Mouse (Mus musculus) cerebellum, adult 2 months (tissue): ENCODE measurements around the gene Fam24b. TPM values are rescaled to one million over a fixed set of nuclear protein-coding genes. Genes with fewer than 3 reads are reported as not detected.
A peak's percentile ranks its signal among the peaks of the same experiment; 100 is the strongest.

Experiments used
- DNase-seq, 2 experiments: peaks; one replicate each; pipeline ENCODE4 v3.0.0; 2021
- H3K27ac ChIP-seq: fragments of 200-500 bp; 2 replicates; pipeline ENCODE4 v1.5.1; 2012; ENCODE audit warnings: low read length, control low read depth, inconsistent platforms; ENCODE audit not compliant: insufficient read depth
- H3K27me3 ChIP-seq: fragments of 200-500 bp; 2 replicates; pipeline ENCODE4 v1.6.1; 2012; ENCODE audit warnings: inconsistent platforms, mild to moderate bottlenecking, low read length, moderate library complexity; ENCODE audit not compliant: control insufficient read depth, insufficient read depth
- H3K4me1 ChIP-seq: fragments of 200-500 bp; 2 replicates; pipeline ENCODE4 v1.6.1; 2011; ENCODE audit warnings: low read length; ENCODE audit not compliant: control insufficient read depth, insufficient read depth
- H3K4me3 ChIP-seq: fragments of 200-500 bp; replicated peaks from 2 replicates; pipeline ENCODE3; 2011; ENCODE audit warnings: mild to moderate bottlenecking, low read depth, low read length, control low read depth; ENCODE audit not compliant: insufficient read depth
- CTCF ChIP-seq: fragments of 200-500 bp; IDR thresholded peaks from 2 replicates; pipeline ENCODE4 v1.5.1; 2011; ENCODE audit warnings: low read depth, mild to moderate bottlenecking, control low read depth, low read length, moderate library complexity, borderline replicate concordance; ENCODE audit not compliant: insufficient read depth
- POLR2A ChIP-seq: fragments of 200-500 bp; IDR thresholded peaks from 2 replicates; pipeline ENCODE4 v1.6.1; 2011; ENCODE audit warnings: low read length, control low read depth, borderline replicate concordance; ENCODE audit not compliant: insufficient read depth
- WGBS: fragments of 180-500 bp; shearing (Covaris S2); methylation state at CpG from one replicate; pipeline ENCODE4 v1.1.7; 2018; 5-methylcytosine and 5-hydroxymethylcytosine counted together
- polyA plus RNA-seq: library from polyadenylated mRNA; depleted of rRNA; stranded (reverse); fragments of >200 nt; gene quantifications from 2 replicates; pipeline ENCODE4 v1.2.3, GENCODE M21; 2012; rRNA removed

The Fam24b gene
- polyA plus RNA-seq = 0.60 and 0.70 TPM in 2 replicates

DNA sequence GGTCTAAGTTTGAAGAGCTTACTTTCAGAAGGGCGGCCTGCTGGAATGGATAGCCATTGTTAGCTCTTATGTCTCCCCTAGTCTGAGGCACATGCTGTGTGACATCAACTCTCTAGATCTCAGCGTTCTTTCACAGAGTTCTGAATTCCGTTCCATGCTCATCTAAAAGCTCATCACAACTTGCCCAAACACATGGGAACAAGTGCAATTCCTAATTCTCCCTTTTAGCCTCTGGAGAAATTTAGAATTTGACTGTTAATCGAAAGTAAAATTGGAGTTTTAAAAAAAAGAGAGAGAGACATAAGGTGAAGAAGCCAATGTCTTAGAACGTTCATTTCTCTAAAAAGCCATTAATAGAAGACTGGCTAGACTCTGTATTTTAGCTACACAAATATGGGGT, at the start of gene Fam24b:
Gene Fam24b (minus strand): TSS at position 101 of the 400 bp plus-strand sequence.
- WGBS = 92% methylated on average over 5 of the region's 5 CpGs
- H3K27ac ChIP-seq = no peak within 1 kb of the TSS
- no peaks in the 10 kb centered on the region for H3K4me1 ChIP-seq
- no peak within 1 kb of the TSS for H3K4me3 ChIP-seq
- no peak for DNase-seq
- TF ChIP-seq POLR2A (no peak), CTCF (no peak)
- no peaks in the 10 kb centered on the region for H3K27me3 ChIP-seq

DNA sequence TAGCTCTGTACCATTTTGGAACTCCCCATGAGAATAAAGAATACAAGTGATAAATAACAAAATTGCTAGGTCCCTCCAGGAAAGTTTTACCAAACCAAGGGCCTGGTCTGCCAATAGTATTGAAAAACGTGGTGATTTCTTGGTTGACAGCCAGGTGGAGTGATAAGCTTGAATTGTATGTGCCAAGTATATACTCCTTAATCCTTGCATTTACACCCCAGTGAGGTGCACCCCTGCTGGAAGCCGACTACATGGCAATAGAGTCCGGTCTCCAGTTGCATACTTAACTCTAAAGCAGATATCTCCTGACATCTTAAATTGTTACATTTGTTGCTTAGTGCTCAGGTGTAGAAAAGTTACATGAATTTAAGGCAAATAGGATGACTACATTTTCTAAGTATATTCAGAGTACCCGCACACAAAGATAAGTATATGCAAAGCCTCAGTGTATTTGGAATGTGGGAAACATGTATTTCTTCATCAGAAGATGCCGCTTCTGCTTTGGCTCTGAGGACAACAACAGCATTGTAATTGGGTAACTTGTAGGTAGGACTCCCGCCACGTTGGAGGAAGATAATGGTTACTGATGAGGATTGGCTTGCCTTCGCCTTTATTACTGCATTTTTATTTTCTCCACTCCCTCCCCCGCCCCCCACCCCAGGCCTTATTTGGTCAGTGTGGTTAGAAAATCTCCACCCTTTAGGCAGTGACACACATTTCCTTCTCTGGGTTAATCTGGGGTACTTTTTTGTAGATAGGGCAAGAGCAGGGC, 42.8 kb upstream of the Fam24b start:
- no peak for TF ChIP-seq POLR2A
- TF ChIP-seq CTCF = no peak
- WGBS = 69% methylated on average over 9 of the region's 9 CpGs
- no peak for DNase-seq
- Histone ChIP-seq H3K27me3 (no peaks in the 10 kb centered on the region), H3K4me3 (peak overlapping the region; percentile 47), H3K4me1 (no peaks in the 10 kb centered on the region), H3K27ac (no peak overlapping the region)

DNA sequence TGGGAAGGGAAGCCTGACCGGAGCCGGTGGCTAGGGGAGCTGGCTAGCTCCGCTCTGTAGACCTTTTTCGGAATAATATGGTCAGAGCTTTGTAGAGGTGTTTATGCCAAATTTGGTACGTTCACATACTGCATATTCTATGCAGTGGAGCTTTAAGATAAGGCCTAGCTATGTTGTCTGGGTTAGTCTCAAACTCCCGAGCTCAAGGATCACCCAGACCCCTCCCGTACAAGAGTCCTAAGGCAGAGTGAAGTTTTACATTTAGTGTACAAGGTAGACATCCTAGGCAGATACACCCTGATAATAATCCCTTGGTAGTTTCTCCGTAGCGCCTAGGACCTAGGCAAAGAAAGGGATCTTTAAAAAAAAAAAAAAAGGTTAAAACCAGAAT, 42.1 kb upstream of the Fam24b start:
- Histone ChIP-seq H3K27me3 (no peaks in the 10 kb centered on the region), H3K4me3 (peak overlapping the region; percentile 66), H3K4me1 (no peaks in the 10 kb centered on the region), H3K27ac (peak overlapping the region; percentile 90)
- DNase-seq = no peak
- WGBS = 4% methylated on average over 9 of the region's 9 CpGs
- TF ChIP-seq CTCF (no peak), POLR2A (no peak)

DNA sequence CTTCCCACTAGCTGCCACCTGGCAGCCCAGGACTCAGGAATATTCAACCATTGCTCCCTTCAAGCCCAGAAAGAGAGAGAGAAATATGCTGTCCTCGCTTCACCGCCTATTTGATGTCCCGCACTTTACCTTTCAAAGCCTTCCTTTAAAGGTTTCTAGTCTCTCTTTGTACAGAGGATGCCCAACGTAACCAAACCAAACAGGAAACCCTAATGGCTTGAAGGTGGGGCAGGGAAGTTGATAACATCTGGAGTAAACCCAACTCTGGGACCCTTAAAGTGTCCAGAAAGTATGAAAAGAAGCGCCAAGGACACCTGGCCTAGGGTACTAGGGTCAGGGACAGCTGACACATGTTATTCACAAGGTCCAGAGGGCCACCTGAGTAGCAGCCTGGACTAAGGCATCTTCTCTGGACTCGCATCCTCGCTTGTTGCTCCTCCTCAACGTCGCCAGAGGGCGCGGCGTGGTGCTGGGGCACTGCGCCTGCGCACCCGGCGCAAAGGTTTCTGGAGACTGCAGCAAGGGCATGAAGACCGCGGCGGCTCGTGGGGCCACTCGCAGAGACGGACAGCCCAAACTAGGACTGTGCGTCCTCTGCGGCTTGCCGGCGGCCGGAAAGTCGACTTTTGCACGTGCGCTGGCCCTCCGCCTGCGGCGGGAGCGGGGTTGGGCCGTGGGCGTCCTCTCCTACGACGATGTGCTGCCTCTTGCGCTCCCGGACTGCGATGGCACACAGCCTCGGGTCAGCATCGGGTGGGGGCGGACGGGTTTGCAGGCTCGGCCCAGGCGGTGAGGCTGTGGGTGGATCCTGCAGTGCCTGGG, 41.5 kb upstream of the Fam24b start, which contains the start of gene Pstk:
Gene Pstk (plus strand): TSS at position 494 of the 822 bp plus-strand sequence.
- peak within 1 kb of the TSS; percentile 90 for H3K27ac ChIP-seq
- 6% methylated on average over 47 of the region's 47 CpGs for WGBS
- no peaks in the 10 kb centered on the region for H3K27me3 ChIP-seq
- peak within 1 kb of the TSS; percentile 66 for H3K4me3 ChIP-seq
- DNase-seq = peak; percentile 94 to 95
- H3K4me1 ChIP-seq = no peaks in the 10 kb centered on the region
- TF ChIP-seq POLR2A = peak; percentile 95
- TF ChIP-seq CTCF = peak; percentile 92

DNA sequence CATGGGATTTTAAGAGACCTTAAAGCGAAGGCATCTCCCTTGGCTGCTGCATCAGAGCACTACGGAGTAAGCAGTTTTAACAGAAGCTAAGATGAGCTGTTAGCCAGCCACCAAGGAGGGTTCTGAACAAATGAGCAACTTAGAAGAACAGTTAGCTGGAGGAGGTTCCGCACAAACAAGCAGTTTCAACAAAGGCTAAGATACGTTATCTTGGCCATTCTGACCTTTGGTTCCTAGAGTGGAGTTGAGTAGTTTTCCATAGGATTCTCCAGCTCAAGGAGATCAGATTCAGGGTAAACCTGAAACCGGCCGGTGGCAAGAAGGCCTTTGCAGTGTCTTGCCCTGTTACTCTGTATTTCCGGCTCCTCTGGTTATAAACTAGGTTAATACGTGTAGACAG, 34.8 kb upstream of the Fam24b start:
- H3K4me3 ChIP-seq = no peak overlapping the region
- TF ChIP-seq CTCF (no peak), POLR2A (no peak)
- no peak overlapping the region for H3K27ac ChIP-seq
- DNase-seq = no peak
- WGBS = 95% methylated on average over 8 of the region's 8 CpGs
- no peaks in the 10 kb centered on the region for H3K27me3 ChIP-seq
- H3K4me1 ChIP-seq = no peaks in the 10 kb centered on the region

DNA sequence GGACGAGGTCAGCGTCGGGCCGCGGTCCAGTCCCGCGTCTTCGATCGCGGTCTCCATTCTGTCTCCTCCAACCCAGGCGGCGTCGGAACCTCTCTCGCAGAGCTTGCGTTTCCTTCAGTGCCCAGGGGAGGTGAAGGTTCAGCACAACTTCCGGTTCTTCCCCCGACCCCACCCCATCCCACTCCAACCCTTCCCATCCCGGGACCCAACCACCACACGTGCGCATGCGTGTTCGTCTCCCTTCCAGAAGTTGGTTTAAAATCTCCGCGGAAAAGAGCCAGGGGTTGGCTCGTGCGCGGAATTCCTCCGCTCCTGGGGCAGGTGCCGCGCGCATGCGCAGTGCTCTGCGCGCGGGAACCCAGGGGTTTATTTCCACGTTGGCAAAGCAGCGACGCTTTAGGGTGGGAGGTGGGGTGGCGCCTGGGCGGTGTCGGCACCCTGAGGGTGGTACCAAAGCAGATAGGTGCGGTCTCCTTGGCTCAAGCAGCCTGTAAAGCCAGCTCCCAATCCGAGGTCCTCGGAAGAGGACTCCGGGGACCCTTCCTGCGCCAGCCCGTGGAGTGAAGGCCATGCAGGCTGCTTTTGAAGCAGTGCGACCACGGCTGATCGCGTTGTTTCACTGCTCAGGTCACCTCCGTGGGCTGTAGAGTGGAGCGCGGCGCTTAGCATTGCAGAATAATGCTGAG, 33.4 kb upstream of the Fam24b start, which contains the start of gene 2310057M21Rik:
Gene 2310057M21Rik (minus strand): TSS at position 145 of the 686 bp plus-strand sequence.
- under 1% methylated on average over 55 of the region's 55 CpGs for WGBS
- H3K4me3 ChIP-seq = peak within 1 kb of the TSS; percentile 80
- H3K27me3 ChIP-seq = no peaks in the 10 kb centered on the region
- no peak for TF ChIP-seq CTCF
- TF ChIP-seq POLR2A = peak; percentile 57
- peak; percentile 96 to 97 for DNase-seq
- H3K27ac ChIP-seq = peak within 1 kb of the TSS; percentile 75
- H3K4me1 ChIP-seq = no peaks in the 10 kb centered on the region

DNA sequence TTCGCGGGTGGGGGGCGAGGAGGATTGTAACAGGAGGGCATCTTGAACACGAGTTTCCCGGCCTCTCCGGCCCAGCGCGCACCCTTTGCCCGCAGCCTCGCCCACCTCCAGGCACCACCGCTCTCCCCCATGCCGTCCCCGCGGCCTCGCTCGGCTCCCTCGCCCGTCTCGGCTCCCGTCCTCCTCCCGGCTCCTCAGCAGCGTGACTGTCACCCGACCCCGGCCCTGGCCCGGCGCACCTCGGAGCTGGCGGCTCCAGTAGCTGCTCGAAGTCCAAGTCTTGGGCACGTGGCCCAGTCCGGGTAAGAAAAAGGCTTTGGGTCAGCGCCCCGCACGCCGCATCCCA, 32.9 kb upstream of the Fam24b start:
- DNase-seq = no peak
- Histone ChIP-seq H3K27me3 (no peaks in the 10 kb centered on the region), H3K4me1 (no peaks in the 10 kb centered on the region), H3K27ac (peak overlapping the region; percentile 0; the same call in 1 of the 2 replicates), H3K4me3 (peak overlapping the region; percentile 80)
- TF ChIP-seq POLR2A (no peak), CTCF (no peak)
- WGBS = under 1% methylated on average over 35 of the region's 35 CpGs
